Mouse (Mus musculus) small intestine, adult 10 weeks (tissue): ENCODE measurements around the gene Cenpx. TPM values are rescaled to one million over a fixed set of nuclear protein-coding genes. Genes with fewer than 3 reads are reported as not detected.

ENCODE experiments used
- polyA plus RNA-seq: library from polyadenylated mRNA; stranded (reverse); fragments of 350-450 nt; fragmentation: Illumina TruSeq; extraction: RNeasy Lipid Tissue Mini Kit (QIAGEN cat#74804); gene quantifications from one replicate; pipeline ENCODE4 v1.2.3, GENCODE M21; 2014; ENCODE audit warnings: low replicate concordance

Cenpx gene
- polyA plus RNA-seq, result not detected

GRCm38 (mm10) chr11:120713580-120714518 is at the start of gene Cenpx, which contains the start of gene Lrrc45:
Cenpx (minus strand) TSS chr11:120713738.
Lrrc45 (plus strand) TSS chr11:120713925.

GRCm38 (mm10) chr11:120762672-120763041 is 49.1 kb upstream of the Cenpx start, which contains the start of gene Hmga1b:
Hmga1b (plus strand) TSS chr11:120762794.

GRCm38 (mm10) chr11:120731858-120732680 is 18.5 kb upstream of the Cenpx start, which contains the start of gene Cbr2:
Cbr2 (minus strand) TSS chr11:120732114.

GRCm38 (mm10) chr11:120727169-120727527 is 13.6 kb upstream of the Cenpx start, which contains the start of gene Dcxr:
Dcxr (minus strand) TSS chr11:120727281.

GRCm38 (mm10) chr11:120721124-120722066 is 7.9 kb upstream of the Cenpx start, which contains the start of gene Rac3:
Rac3 (plus strand) TSS chr11:120721470.

GRCm38 (mm10) chr11:120672687-120673593 is 40.6 kb downstream of the Cenpx start, which contains the start of gene Aspscr1:
Aspscr1 (plus strand) TSS chr11:120672973.

GRCm38 (mm10) chr11:120661076-120661460 is 52.5 kb downstream of the Cenpx start, which contains the start of gene Notum:
Notum (minus strand) TSS chr11:120661175.

Other genes with a start within 250 kb of the Cenpx start
- gene Arl16, start 246.1 kb downstream of the Cenpx start, polyA plus RNA-seq, result 5.3 TPM
- 1.6 TPM for gene Mrpl12, start 229.1 kb downstream of the Cenpx start, polyA plus RNA-seq
- 1.6 TPM for gene Slc25a10, start 221.9 kb downstream of the Cenpx start, polyA plus RNA-seq
- gene Gcgr, start 183.0 kb downstream of the Cenpx start, polyA plus RNA-seq, result not detected
- not detected for gene Mcrip1, start 164.0 kb downstream of the Cenpx start, polyA plus RNA-seq
- gene Ppp1r27, start 162.6 kb downstream of the Cenpx start, polyA plus RNA-seq, result not detected
- 728 TPM for gene P4hb, start 140.5 kb downstream of the Cenpx start, polyA plus RNA-seq
- 24.2 TPM for gene Arhgdia, start 132.1 kb downstream of the Cenpx start, polyA plus RNA-seq
- 18.5 TPM for gene Alyref, start 115.4 kb downstream of the Cenpx start, polyA plus RNA-seq
- gene Anapc11, start 115.3 kb downstream of the Cenpx start, polyA plus RNA-seq, result 8.2 TPM
- not detected for gene Npb, start 105.3 kb downstream of the Cenpx start, polyA plus RNA-seq
- 28.6 TPM for gene Pcyt2, start 95.8 kb downstream of the Cenpx start, polyA plus RNA-seq
- 9.2 TPM for gene Sirt7, start 88.5 kb downstream of the Cenpx start, polyA plus RNA-seq
- gene Mafg, start 80.1 kb downstream of the Cenpx start, polyA plus RNA-seq, result 10.0 TPM
- gene Pycr1, start 70.0 kb downstream of the Cenpx start, polyA plus RNA-seq, result 1.4 TPM
- not detected for gene Myadml2, start 65.6 kb downstream of the Cenpx start, polyA plus RNA-seq
- not detected for gene Notum, start 52.6 kb downstream of the Cenpx start, polyA plus RNA-seq
- 3.6 TPM for gene Aspscr1, start 40.8 kb downstream of the Cenpx start, polyA plus RNA-seq
- gene Lrrc45, start 187 bp upstream of the Cenpx start, polyA plus RNA-seq, result 0.33 TPM
- gene Rac3, start 7.7 kb upstream of the Cenpx start, polyA plus RNA-seq, result not detected
- gene Dcxr, start 13.5 kb upstream of the Cenpx start, polyA plus RNA-seq, result not detected
- gene Cbr2, start 18.4 kb upstream of the Cenpx start, polyA plus RNA-seq, result not detected
- not detected for gene Hmga1b, start 49.1 kb upstream of the Cenpx start, polyA plus RNA-seq
- not detected for gene Rfng, start 70.5 kb upstream of the Cenpx start, polyA plus RNA-seq
- gene Gps1, start 70.5 kb upstream of the Cenpx start, polyA plus RNA-seq, result 4.1 TPM
- 2.2 TPM for gene Dus1l, start 82.7 kb upstream of the Cenpx start, polyA plus RNA-seq
- gene Fasn, start 110.8 kb upstream of the Cenpx start, polyA plus RNA-seq, result 1.3 TPM
- gene Ccdc57, start 219.1 kb upstream of the Cenpx start, polyA plus RNA-seq, result not detected
- 0.71 TPM for gene Slc16a3, start 234.7 kb upstream of the Cenpx start, polyA plus RNA-seq